Mouse (Mus musculus) lung, postnatal 10 days (tissue): ENCODE data around the gene Atg4d.
"Not testable (repeated sequence)": the region's sequence is repeated elsewhere in the genome, so short reads cannot be mapped to it uniquely, and the experiment has no call there.

Source experiments
- DNase-seq: peaks from one replicate; pipeline ENCODE4 v3.0.0; 2021

The Atg4d gene

DNA sequence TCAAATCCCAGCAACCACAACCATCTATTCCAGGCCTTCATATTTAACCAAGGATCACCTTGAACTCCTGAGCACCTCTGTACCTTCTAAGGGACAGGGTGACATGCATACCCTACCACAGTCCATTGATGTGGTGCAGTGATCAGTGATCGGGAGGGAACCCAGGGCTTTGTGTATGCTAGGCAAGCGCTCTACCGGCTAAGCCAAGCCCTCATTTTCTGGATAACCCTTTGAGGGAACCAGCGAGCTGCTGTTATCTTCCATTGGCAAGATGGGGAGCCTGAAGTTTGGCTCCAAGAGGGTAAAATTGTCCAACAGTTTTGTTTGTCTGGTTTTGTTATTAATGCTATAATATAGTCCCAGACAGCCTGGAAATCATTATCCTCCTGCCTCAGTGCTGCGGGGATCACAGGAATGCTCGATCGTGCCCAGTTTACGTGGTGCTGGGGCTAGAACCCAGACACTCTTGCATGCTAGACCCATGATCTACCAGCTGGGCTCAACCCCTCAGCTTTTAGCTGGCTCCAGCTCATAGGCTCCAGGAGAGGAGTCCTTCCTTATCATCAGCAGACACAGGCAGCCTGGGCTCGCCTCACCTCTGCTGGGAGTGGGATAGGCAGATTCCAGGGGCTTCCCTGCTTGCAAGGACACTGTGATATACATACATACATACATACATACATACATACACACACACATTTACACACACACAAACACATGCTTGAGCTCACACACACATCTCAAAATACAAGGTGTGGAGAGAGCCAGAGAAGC is 49.5 kb downstream of the Atg4d start:
- DNase-seq: no peak

DNA sequence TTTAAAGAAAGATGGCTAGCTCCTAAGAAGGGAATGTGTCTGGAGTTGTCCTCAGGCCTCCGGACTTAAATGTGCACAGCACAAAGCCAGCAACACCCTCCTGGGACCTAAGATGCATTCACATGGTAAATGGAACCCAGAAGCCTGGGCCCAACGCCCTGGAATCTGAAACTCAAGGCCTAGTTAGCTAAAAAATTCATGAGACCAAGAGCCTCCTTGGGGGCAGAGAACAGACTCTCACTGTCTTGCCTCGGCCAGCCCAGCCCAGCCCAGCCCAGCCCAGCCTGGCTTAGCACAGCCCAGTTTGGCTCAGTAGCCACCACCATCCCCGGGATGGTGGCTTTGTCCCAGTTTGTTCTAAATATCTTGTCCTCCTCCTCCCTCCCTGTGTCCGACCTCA is 50.3 kb downstream of the Atg4d start:
- DNase-seq: no peak

DNA sequence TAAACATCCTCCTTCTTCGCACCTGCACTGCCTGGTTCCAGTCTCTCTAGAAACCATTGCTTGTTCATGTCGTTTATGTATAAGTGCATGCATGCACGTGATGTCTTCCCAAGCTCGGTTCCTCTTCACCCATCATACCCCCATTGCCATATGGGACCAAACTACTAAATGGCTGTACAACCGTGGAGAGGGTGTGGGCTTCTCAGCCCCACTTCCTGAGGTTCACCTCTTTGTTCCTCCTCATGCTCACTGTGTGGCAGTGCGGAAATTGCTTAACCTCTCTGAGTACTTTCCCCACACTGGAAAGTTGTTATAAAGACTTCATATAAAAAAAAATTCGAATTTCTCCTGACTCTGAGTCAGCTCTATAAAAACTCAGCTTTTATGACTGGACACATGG is 51.6 kb downstream of the Atg4d start:
- no peak for DNase-seq

DNA sequence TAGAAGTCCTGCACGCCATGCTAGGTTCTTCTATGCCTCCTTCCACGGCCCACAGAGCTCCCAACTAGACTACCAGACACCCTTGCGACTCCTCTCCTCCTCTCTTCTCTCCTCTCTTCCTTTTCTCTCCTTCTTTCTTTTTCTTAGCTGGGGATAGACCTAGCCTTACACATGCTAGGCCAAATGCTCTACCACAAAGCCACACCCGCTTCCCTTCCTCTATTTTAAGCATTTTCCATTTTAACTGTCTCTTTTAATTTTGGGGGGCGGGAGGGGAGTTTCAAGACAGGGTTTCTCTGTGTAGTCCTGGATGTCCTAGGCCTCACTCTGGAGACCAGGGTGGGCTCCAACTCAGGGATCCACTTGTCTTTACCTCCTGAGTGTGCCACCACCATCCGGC is 53.7 kb downstream of the Atg4d start:
- no peak for DNase-seq

DNA sequence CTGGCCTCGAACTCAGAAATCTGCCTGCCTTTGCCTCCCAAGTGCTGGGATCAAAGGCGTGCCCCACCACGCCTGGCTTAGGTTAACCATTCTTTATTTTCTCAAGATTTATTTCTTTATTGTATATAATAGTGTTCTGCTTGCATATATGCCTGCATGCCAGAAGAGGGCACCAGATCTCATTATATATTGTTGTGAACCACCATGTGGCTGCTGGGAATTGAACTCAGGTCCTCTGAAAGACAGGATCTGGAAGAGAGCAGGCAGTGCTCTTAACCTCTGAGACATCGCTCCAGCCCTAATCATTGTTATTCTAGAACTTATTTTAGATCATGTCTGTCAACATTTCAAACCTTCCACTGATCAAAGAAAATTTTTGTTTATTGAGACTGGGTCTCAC is 54.4 kb downstream of the Atg4d start:
- no peak for DNase-seq

DNA sequence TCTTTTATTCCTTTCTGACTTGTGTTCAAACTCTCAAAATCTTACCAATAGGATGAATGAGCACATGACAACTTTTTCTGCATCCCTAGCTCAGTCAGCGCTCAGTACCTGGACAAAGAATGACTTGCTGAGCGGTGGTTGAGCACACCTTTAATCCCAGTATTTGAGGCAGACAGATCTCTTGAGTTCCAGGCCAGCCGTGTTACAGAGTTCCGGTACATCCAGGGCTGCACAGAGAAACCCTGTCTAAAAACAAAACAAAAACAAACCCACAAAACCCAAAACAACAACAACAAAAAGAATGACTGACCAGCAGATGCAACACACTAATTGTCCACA is 55.2 kb downstream of the Atg4d start:
- no peak for DNase-seq

DNA sequence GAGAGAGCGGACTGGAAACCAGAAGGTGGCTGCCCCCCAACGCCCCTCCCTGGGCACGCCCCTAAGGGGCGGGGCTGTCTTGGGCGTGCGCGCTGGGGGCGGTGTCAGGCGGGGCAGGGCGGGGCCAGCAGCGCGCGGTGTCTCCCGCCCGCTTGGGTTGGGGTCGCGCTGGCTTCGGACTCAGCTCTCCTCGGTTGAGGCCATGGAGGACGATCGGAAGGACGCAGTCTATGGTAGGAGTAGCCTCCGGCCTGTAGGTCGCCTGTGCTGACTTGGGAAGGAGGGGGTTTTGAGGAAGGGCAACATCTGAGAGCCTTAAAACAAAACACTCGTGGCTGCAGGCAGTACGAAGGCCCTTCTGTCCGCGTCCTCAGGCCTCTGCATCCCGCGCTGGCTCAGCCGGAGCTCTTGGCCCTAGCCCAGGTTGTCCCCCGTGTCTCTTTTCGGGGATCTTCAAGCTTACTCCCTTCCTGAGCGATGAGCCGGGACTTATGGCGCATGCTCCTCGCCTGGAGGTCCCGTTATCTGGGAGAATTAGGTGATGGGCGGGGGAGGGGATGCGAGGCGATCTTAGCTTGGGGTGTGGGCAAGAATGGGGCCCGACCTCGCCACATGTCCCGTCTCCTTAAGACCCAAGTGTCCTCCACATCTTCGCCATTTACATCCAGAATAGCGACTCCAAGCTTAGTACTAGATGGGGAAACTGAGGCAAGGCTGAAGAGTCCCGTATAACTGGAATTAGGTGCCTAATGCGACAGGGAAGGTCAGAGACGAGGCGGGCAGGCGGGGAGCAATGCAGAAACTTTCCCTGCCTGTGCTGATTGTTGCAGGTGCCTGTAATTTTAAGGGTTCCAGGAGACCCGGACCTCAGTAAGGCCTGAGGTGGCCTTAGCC is 55.8 kb downstream of the Atg4d start, which contains the start of gene Slc44a2:
Gene Slc44a2 (plus strand): TSS at position 80 of the 894 bp plus-strand sequence.
- peak; percentile 91 for DNase-seq

DNA sequence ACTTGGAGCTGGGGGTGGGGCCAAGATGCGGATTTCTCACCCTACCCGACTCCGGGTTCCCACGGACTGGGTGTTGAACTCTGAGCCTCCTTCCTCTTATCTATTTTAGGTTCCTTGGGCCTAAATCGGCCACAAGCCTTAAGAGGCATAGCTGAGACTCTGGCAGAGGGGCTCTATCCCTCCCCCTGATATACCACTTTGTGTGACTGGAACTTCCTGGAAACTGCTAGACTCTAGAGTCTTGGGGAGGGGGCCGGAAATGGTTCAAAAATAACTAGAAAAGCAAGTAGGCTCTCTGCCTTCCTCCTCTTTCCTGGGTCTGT is 56.4 kb downstream of the Atg4d start:
- peak; percentile 63 for DNase-seq

DNA sequence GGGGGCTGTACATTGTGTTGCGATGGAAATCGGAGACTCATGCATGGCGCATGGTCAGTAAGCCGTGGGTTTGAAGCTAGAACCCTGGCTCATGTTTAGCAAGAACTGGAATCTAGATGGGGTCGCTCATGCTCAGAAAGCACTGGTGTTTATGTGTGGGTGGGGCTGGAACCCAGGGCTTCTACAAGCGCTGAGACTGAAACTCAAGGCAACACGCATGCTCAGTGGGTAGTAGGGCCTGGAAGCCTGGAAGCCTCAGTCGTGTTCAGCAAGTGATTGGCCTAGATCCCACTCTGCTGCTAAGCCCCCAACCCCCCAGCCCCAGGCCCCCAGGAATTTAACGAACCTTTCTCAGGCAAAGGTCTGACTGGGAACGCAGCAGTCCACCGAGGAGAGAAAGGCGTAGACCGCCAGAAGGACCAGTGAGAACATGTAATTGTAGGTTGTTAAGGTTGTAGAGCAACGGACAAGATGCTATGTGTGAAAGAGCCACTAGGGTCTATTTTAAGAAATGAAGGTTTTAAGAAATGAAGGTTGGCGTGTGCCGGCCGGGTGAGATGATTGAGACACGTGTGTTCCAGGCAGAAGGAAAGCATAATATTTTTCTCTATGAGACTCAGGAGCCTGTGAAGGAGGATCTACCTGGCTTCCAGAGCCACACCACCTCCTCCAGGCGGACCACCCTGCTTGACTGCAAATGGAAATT is 57.3 kb downstream of the Atg4d start:
- no peak for DNase-seq

DNA sequence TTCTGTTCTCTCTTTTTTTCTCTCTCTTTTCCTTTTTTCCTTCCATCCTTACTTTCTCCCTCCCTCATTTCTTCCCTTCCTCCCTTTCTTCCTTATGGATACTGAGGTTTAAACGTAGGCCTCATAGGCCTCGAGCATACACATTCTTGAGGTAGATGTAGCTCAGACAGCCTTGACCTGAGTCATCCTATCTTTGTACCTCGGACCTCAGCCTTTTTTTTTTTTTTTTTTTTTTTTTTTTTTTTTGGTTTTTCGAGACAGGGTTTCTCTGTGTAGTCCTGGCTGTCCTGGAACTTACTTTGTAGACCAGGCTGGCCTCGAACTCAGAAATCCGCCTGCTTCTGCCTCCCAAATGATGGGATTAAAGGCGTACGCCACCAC is 57.8 kb downstream of the Atg4d start:
- not testable (repeated sequence) for DNase-seq

DNA sequence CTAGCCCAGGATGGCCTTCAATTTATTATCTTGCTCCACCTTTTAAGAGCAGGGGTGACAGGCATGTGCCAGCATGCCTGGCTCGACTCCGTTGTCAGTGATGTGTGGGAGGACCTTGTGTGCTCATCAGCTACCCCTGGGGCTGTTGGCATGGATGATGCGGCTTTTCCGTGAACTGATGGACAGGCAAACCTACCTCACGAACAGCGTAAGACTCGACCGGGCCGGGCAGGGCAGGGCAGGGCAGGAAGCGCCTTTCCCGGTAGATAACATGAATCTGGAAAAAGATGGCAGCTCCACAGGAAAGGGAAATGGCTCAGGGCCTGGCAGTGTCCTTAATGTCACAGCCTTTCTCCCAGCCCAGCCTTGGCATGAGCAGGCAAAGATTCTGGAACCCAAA is 59.2 kb downstream of the Atg4d start:
- peak; percentile 69 for DNase-seq
